Mouse (Mus musculus) bone marrow, adult 2 months (tissue): ENCODE measurements around the gene Gm11077.

ENCODE experiments used
- CTCF ChIP-seq: fragments of 200-500 bp; IDR thresholded peaks from 2 replicates; pipeline ENCODE4 v1.5.1; 2011; ENCODE audit warnings: low read length, control low read depth; ENCODE audit not compliant: control insufficient read depth, insufficient read depth
- POLR2A ChIP-seq: fragments of 200-500 bp; IDR thresholded peaks from 2 replicates; pipeline ENCODE4 v1.6.1; 2011; ENCODE audit warnings: low read depth, mild to moderate bottlenecking, control low read depth, low read length, borderline replicate concordance; ENCODE audit not compliant: control insufficient read depth

- no peak for TF ChIP-seq CTCF
- no peak for TF ChIP-seq POLR2A
These were observed 18.5 kb downstream of the Gm11077 start for GRCm38 (mm10) chr6:140747591-140747990.
